Mouse (Mus musculus): ENCODE data around the gene Jdp2. TPM values are rescaled to one million over a fixed set of nuclear protein-coding genes. Genes with fewer than 3 reads are reported as not detected.

Jdp2 gene
- total RNA-seq (2021): 10 to 100 TPM; 73.7 to 82.5 TPM

- DNase-seq (ENCODE audit: low spot score in 2 of 2): peak; percentile 84 to 90
- intact Hi-C loops (cut with DNase I): loop anchor here (5.0 kb wide), 1 partner anchor 82 kb away; no protein-coding TSS in a partner anchor
Observed at GRCm38 (mm10) chr12:85598611-85599477, at the start of gene Jdp2. Gene Jdp2 (plus strand): TSS chr12:85599027.

- intact Hi-C loops (cut with DNase I): no loop called here
- DNase-seq (ENCODE audit: low spot score in 2 of 2): no peak
Observed at GRCm38 (mm10) chr12:85549661-85550060, 49.2 kb upstream of the Jdp2 start.

- no peak for DNase-seq (ENCODE audit: low spot score in 2 of 2)
- intact Hi-C loops (cut with DNase I): no loop called here
Observed at GRCm38 (mm10) chr12:85550435-85550834, 48.4 kb upstream of the Jdp2 start.

- no peak for DNase-seq (ENCODE audit: low spot score in 2 of 2)
Observed at GRCm38 (mm10) chr12:85559299-85559698, 39.5 kb upstream of the Jdp2 start.

GRCm38 (mm10) chr12:85565441-85565840 lies 33.4 kb upstream of the Jdp2 start:
- intact Hi-C loops (cut with DNase I): no loop called here
- DNase-seq (ENCODE audit: low spot score in 2 of 2): no peak

More at GRCm38 (mm10) chr12:85559299-85559698, 39.5 kb upstream of the Jdp2 start:
- intact Hi-C loops (cut with DNase I): no loop called here

- no peak for DNase-seq (ENCODE audit: low spot score in 2 of 2)
- intact Hi-C loops (cut with DNase I): no loop called here
Observed at GRCm38 (mm10) chr12:85568298-85568697, 30.5 kb upstream of the Jdp2 start.

GRCm38 (mm10) chr12:85569393-85570157 lies 29.3 kb upstream of the Jdp2 start:
- DNase-seq (ENCODE audit: low spot score in 2 of 2): peak in 1 of 2 experiments; percentile 36
- intact Hi-C loops (cut with DNase I): no loop called here

- no peak for DNase-seq (ENCODE audit: low spot score in 2 of 2)
- intact Hi-C loops (cut with DNase I): no loop called here
Observed at GRCm38 (mm10) chr12:85570158-85570540, 28.7 kb upstream of the Jdp2 start.

GRCm38 (mm10) chr12:85571312-85571711 lies 27.5 kb upstream of the Jdp2 start:
- intact Hi-C loops (cut with DNase I): no loop called here
- DNase-seq (ENCODE audit: low spot score in 2 of 2): peak; percentile 45 to 57

- peak in 1 of 2 experiments; percentile 19 for DNase-seq (ENCODE audit: low spot score in 2 of 2)
- intact Hi-C loops (cut with DNase I): no loop called here
Observed at GRCm38 (mm10) chr12:85572047-85572475, 26.8 kb upstream of the Jdp2 start.

GRCm38 (mm10) chr12:85574806-85575495 lies 23.9 kb upstream of the Jdp2 start:
- intact Hi-C loops (cut with DNase I): no loop called here
- DNase-seq (ENCODE audit: low spot score in 2 of 2): no peak

GRCm38 (mm10) chr12:85575496-85575840 lies 23.4 kb upstream of the Jdp2 start:
- no peak for DNase-seq (ENCODE audit: low spot score in 2 of 2)
- intact Hi-C loops (cut with DNase I): no loop called here

- DNase-seq (ENCODE audit: low spot score in 2 of 2): no peak
- intact Hi-C loops (cut with DNase I): no loop called here
Observed at GRCm38 (mm10) chr12:85581261-85582066, 17.4 kb upstream of the Jdp2 start.

- intact Hi-C loops (cut with DNase I): no loop called here
- DNase-seq (ENCODE audit: low spot score in 2 of 2): no peak
Observed at GRCm38 (mm10) chr12:85582067-85582316, 16.8 kb upstream of the Jdp2 start.

GRCm38 (mm10) chr12:85585761-85586258 lies 13.0 kb upstream of the Jdp2 start:
- intact Hi-C loops (cut with DNase I): no loop called here
- no peak for DNase-seq (ENCODE audit: low spot score in 2 of 2)

GRCm38 (mm10) chr12:85589870-85590382 lies 8.9 kb upstream of the Jdp2 start:
- no peak for DNase-seq (ENCODE audit: low spot score in 2 of 2)
- intact Hi-C loops (cut with DNase I): no loop called here

GRCm38 (mm10) chr12:85592943-85593342 lies 5.9 kb upstream of the Jdp2 start:
- intact Hi-C loops (cut with DNase I): no loop called here
- no peak for DNase-seq (ENCODE audit: low spot score in 2 of 2)

- DNase-seq (ENCODE audit: low spot score in 2 of 2): no peak
- intact Hi-C loops (cut with DNase I): no loop called here
Observed at GRCm38 (mm10) chr12:85594390-85594789, 4.4 kb upstream of the Jdp2 start.

- intact Hi-C loops (cut with DNase I): loop anchor here (5.0 kb wide), 1 partner anchor 81 kb away; no protein-coding TSS in a partner anchor
- no peak for DNase-seq (ENCODE audit: low spot score in 2 of 2)
Observed at GRCm38 (mm10) chr12:85598053-85598452, 774 bp upstream of the Jdp2 start.
